Mouse (Mus musculus) lung, adult 2 months (tissue): ENCODE measurements around the gene Fdx1l.

ENCODE experiments used
- CTCF ChIP-seq: fragments of 200-500 bp; IDR thresholded peaks from 2 replicates; pipeline ENCODE4 v1.5.1; 2011; ENCODE audit warnings: mild to moderate bottlenecking, low read length, control low read depth; ENCODE audit not compliant: insufficient read depth
- POLR2A ChIP-seq: fragments of 200-500 bp; IDR thresholded peaks from 2 replicates; pipeline ENCODE4 v1.6.1; 2011; ENCODE audit warnings: low read depth, mild to moderate bottlenecking, control low read depth, low read length, borderline replicate concordance; ENCODE audit errors: extremely low read depth

GRCm38 (mm10) chr9:21090537-21090936, 17.1 kb upstream of the Fdx1l start:
- TF ChIP-seq CTCF (no peak), POLR2A (no peak)
